Mouse (Mus musculus) lung, postnatal 10 days (tissue): Measurements from ENCODE around the gene Lct.
"Not testable (repeated sequence)": the region's sequence is repeated elsewhere in the genome, so short reads cannot be mapped to it uniquely, and the experiment has no call there.

Source experiments
- DNase-seq: peaks from one replicate; pipeline ENCODE4 v3.0.0; 2021

Gene Lct

DNA sequence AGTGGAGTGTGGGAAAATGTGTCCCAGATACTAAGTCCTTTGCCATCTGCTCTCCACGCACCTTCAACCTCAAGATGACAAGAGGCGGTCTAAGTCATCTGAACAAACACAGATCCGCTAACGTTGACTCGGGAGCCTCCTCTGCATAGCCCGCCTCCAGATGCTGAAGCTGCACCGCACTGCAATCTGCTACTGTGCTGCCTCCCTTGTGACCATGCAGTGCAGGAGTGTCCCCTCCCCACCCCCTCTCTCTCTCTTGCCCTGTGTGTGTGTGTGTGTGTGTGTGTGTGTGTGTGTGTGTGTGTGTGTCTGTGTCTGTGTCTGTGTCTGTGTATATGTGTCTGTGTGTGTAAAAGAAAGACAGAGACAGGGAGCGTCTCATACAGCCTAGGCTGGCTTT lies 32.8 kb downstream of the Lct start:
- no peak for DNase-seq

DNA sequence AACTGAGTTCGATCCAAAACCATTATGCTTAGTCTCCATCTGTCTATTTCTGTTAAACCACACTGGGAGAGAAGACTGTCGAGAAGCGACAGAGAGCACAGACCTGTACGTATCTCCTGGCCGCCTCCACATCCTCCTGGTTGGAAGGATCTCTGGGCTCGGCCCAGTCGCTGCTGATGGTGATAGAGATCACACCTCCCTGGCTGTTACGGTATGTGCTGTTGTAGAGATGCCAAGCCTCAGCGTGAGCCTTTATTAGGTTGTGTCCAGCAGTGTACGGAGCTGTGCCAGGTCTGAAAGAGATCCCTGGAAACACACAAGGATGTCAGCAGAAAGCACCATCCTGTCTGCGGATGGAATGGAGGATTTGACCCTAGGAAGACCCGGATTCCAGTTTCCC lies 34.6 kb downstream of the Lct start:
- DNase-seq, result no peak

- no peak for DNase-seq
Observed at GRCm38 (mm10) chr1:128290295-128290694, 37.8 kb downstream of the Lct start.

- no peak for DNase-seq
Observed at GRCm38 (mm10) chr1:128285136-128285535, 43.0 kb downstream of the Lct start.

GRCm38 (mm10) chr1:128284157-128284690 lies 43.9 kb downstream of the Lct start:
- DNase-seq, result no peak

DNA sequence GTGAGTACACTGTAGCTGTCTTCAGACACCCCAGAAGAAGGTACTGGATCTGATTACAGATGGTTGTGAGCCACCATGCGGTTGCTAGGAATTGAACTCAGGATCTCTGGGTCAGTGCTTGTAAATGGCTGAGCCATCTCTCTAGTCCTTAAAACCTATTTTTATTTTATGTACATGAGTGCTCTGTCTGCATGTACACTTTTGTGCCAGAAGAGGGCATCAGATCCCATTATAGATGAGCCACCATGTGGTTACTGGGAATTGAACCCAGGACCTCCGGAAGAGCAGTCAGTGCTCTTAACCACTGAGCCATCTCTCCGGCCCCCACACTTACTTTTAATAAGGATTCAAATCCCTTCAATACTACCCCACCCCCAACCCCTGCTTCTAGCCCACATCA lies 45.2 kb downstream of the Lct start:
- DNase-seq, result no peak

DNA sequence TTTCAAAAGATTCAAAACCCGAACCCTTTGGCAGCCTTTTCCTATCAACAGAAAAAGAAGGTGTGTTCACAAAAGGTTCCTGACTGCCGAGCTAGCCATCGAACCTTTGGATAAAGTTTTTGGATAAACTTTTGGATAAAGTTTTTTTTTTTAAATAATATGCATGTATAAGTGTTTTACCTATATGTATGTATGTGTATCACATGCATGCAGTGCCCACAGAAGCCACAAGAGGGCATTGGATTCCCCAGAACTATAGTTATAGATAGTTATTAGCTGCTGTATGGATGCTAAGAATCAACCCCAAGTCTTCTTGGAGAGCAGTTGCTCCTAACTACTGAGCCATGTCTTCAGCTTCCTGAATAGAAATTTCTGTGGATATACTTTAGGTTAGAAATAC lies 46.4 kb downstream of the Lct start:
- DNase-seq, result no peak

GRCm38 (mm10) chr1:128278563-128278962 lies 49.6 kb downstream of the Lct start:
- no peak for DNase-seq

DNA sequence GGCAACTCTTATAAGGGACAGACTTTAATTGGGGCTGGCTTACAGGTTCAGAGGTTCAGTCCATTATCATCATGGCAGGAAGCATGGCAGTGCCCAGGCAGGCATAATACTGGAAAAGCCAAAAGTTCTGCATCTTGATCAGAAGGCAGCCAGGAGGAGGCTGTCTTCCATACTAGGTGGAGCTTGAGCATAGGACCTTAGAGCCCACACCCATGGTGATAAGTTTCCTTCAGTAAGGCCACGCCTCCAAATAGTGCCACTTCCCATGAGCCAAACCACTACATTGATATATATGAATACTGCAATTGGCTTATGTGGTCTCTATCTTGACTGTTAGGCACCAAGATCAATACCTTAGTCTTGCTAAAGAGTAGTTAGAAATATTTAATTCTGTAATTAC lies 52.2 kb downstream of the Lct start:
- DNase-seq, result no peak

DNA sequence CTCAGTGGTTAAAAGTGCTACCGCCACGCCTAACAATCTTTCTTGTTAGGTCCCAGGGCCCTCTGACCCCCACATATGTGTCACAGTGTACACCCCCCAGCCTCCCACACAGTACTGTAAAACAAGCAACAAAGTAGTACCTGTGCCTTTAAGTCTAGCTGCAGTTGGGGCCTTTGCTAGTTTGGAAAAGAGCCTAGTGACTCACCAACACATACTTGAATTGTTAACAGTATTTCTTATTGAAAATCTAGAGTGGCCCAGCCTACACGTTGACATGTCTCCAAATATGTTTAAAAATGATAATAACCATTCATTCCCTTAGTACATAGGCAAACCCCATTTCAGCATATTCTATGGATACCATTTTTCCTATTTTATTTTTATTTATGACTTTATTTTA lies 57.4 kb downstream of the Lct start:
- no peak for DNase-seq

DNA sequence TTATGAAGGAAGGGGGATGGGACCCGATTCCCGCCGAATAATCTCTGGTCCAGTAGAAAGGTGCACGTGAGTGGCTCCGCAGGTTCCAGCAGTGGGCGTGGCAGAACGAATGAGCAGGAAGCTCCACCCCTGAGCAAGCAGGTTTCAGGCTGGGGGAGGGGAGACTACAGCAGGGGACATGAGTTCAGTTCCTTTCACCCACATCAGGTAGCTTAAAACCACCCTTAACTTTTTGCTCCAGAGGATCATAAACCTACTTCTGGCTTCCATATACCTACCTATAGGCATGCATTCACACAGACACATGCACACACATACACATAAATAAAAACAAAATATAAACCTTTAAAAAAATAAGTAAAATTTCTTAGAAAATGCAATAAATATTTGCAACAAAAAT lies 61.1 kb downstream of the Lct start:
- DNase-seq, result not testable (repeated sequence)

GRCm38 (mm10) chr1:128244727-128245355 lies 83.3 kb downstream of the Lct start:
- peak; percentile 46 for DNase-seq

- DNase-seq, result peak; percentile 97
Observed at GRCm38 (mm10) chr1:128243996-128244726, 84.0 kb downstream of the Lct start.

DNA sequence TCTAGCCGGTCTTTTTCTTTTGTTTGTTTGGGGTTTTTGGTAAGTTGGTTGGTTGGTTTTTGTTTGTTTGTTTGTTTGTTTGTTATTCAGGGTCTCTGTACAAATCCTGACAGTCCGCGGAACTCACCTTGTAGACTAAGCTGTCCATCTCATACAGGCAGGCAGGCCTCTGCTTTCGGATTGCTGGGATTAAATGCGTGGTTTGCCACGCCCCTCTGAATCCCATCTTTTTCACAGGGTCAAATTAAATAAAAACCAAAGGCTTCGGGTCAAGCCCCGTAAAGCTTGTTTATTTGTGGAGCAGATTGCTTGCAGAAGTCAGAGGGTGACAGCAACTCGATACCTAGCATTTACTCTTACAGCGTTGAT lies 84.5 kb downstream of the Lct start, which contains the start of gene Ubxn4:
Gene Ubxn4, plus strand, starts transcription at position 338 of the 369 bp plus-strand sequence.
- DNase-seq, result no peak

DNA sequence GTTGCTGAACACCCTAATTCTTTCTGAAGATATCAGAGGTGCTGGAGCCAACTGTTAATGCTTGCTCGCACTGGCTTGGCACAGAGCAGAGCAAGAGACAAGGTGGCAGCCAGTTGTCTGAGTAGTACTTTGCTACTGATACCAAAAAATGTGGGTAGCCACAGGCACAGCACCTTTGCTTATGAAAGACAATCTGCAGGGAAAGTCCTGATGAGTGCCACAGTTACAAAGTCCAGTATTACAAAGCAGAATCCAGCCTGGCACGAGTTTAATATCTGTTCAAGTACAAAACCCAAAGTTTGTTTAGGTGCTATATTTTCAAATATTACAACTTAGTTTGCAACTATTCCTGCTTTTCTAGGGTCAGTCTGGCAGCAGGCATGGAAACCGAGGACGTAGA lies 92.9 kb downstream of the Lct start:
- no peak for DNase-seq
